Mouse (Mus musculus) E14TG2a.4 (cell line): ENCODE measurements around the gene Bola1.

Experiments used
- CTCF ChIP-seq: conservative IDR thresholded peaks from 2 replicates; pipeline ENCODE4 v1.5.1; 2014; ENCODE audit warnings: low read length
- NANOG ChIP-seq: IDR thresholded peaks from 2 replicates; pipeline ENCODE4 v1.6.1; 2014; ENCODE audit warnings: borderline replicate concordance, low read length, mixed read lengths
- POU5F1 ChIP-seq: IDR thresholded peaks from 2 replicates; pipeline ENCODE4 v1.6.1; 2014; ENCODE audit warnings: low read length, borderline replicate concordance

DNA sequence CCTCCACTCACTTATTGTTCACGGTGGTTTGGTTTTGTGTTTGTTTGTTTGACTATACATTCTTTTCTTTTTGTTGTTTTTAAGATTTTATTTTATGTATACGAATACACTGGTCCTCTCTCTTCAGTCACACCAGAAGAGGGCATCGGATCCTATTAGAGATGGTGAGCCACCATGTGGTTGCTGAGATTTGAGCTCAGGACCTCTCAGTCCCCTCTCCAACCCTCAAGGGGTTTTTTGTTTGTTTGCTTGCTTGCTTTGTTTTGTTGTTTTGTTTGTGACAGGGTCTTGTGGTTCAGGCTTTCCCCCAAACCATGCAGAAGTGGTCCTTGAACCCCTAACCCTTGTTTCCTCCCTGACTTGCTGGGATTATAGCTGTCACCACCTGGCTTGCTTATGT, 42.1 kb upstream of the Bola1 start:
- TF ChIP-seq CTCF (no peak), NANOG (no peak), POU5F1 (no peak)
